Comparison of ENCODE assay signal across 31 mouse cellular contexts in the genomic region with DNA sequence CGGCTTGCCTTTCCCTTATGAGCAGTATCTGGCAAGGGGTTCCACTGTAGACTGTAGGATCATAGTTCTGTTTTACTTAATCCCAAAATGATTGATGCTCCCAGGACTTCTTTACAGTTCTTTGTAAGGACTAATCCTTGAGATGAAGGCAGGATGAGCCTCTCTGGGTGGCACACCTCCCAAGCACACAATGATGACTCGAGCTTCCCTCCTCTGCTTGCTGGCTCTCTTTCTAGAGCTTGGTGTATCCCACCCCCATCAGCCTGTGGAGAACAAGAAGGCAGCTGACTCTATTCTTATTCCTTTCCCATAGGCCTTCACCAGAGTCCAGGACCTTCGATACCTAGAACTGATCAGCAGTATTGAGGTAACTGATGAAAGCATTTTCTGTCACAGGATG. TPM values are rescaled to one million over a fixed set of nuclear protein-coding genes. Genes with fewer than 3 reads are reported as not detected.
DNase-seq lines count a peak whose midpoint lies in the region; ATAC-seq and TF ChIP-seq lines count a peak whose summit lies in the region.
"Had no signal": no experiment of that assay in that cellular context is flagged by ENCODE, and none has a peak within 500 bp of the region (broad histone marks: within the 10 kb centered on the region; RNA-seq: fewer than 3 reads in every experiment).

No protein-coding gene starts in this region.

- peak overlapping the region; percentile 76 for H3K27ac ChIP-seq in heart, postnatal 0 days (ENCODE audit: low read depth)
- H3K27ac ChIP-seq in limb, embryonic 11.5 days (replicated peaks; ENCODE audit: low read depth, low read length): no peak overlapping the region
- no peak overlapping the region for H3K27ac ChIP-seq in limb, embryonic 10.5 days
- no peak overlapping the region for H3K27ac ChIP-seq in intestine, embryonic 16.5 days (ENCODE audit: low read length)
- H3K27ac ChIP-seq: embryonic facial prominence, embryonic 13.5 days; forebrain, embryonic 13.5 days; liver, embryonic 15.5 days had no signal

- DNase-seq in heart, postnatal 0 days (ENCODE audit: low spot score): no peak
- no peak for DNase-seq in heart, adult 11 months
- DNase-seq in limb, embryonic 11.5 days (ENCODE audit: low spot score): no peak
- DNase-seq in limb, embryonic 10.5 days (ENCODE audit: low spot score): no peak
- DNase-seq in 3T3-L1 (ENCODE audit: low read depth, low spot score) (peak; percentile 42), NIH3T3 (ENCODE audit: low read depth) (peak; percentile 41)
- DNase-seq in cerebellum, adult 18-20 months: no peak
- DNase-seq: cerebellum, postnatal 14 days; gastrocnemius, postnatal 10 days; heart, adult 18-20 months; kidney, adult 11 months; kidney, postnatal 10 days; layer of hippocampus, postnatal 36 days; liver; right cerebral cortex, postnatal 14 days; spleen, adult 18-20 months; thymus, postnatal 14 days had no signal

- no peaks in the 10 kb centered on the region for H3K9me3 ChIP-seq in heart, postnatal 0 days (replicated peaks; ENCODE audit: control insufficient read depth, low read length)
- H3K9me3 ChIP-seq in limb, embryonic 11.5 days (ENCODE audit: control insufficient read depth, low read length): no peaks in the 10 kb centered on the region
- no peaks in the 10 kb centered on the region for H3K9me3 ChIP-seq in limb, embryonic 10.5 days (replicated peaks)
- H3K9me3 ChIP-seq in intestine, embryonic 16.5 days (ENCODE audit: control insufficient read depth, low read length): no peaks in the 10 kb centered on the region
- H3K9me3 ChIP-seq: embryonic facial prominence, embryonic 13.5 days; forebrain, embryonic 13.5 days; liver, embryonic 15.5 days had no signal

- no peak for TF ChIP-seq EP300 in heart, postnatal 0 days (IDR thresholded peaks at IDR 0.05; ENCODE audit: low read depth)

- no peak for TF ChIP-seq CTCF in heart, postnatal 0 days (IDR thresholded peaks at IDR 0.05; ENCODE audit: low read depth)

- no peaks in the 10 kb centered on the region for H3K27me3 ChIP-seq in heart, postnatal 0 days (ENCODE audit: control insufficient read depth, insufficient read depth, low read length)
- H3K27me3 ChIP-seq in limb, embryonic 11.5 days (ENCODE audit: control insufficient read depth, insufficient read depth, low read length): no peaks in the 10 kb centered on the region
- no peaks in the 10 kb centered on the region for H3K27me3 ChIP-seq in limb, embryonic 10.5 days (ENCODE audit: low read depth, poor library complexity, severe bottlenecking)
- no peaks in the 10 kb centered on the region for H3K27me3 ChIP-seq in intestine, embryonic 16.5 days (replicated peaks; ENCODE audit: control insufficient read depth, insufficient read depth, low read length)
- H3K27me3 ChIP-seq: embryonic facial prominence, embryonic 13.5 days; forebrain, embryonic 13.5 days; liver, embryonic 15.5 days had no signal

- no peak overlapping the region for H3K9ac ChIP-seq in heart, postnatal 0 days (replicated peaks; ENCODE audit: low read depth, low read length)
- 0 out of 2 replicates have a peak overlapping the region, but pooled peaks have one; percentile 7 for H3K9ac ChIP-seq in limb, embryonic 11.5 days (ENCODE audit: low read length)
- H3K9ac ChIP-seq in intestine, embryonic 16.5 days (ENCODE audit: low read depth, low read length): no peak overlapping the region
- H3K9ac ChIP-seq: embryonic facial prominence, embryonic 13.5 days; forebrain, embryonic 13.5 days; liver, embryonic 15.5 days had no signal

- H3K4me3 ChIP-seq in heart, postnatal 0 days (ENCODE audit: low read depth, low read length): no peak overlapping the region
- no peak overlapping the region for H3K4me3 ChIP-seq in limb, embryonic 11.5 days (ENCODE audit: low read depth, low read length)
- no peak overlapping the region for H3K4me3 ChIP-seq in limb, embryonic 10.5 days
- H3K4me3 ChIP-seq in intestine, embryonic 16.5 days (ENCODE audit: low read length): no peak overlapping the region
- H3K4me3 ChIP-seq: embryonic facial prominence, embryonic 13.5 days; forebrain, embryonic 13.5 days; liver, embryonic 15.5 days had no signal

- peaks cover 8% of the 10 kb centered on the region; the same call in 1 of the 2 replicates for H3K4me1 ChIP-seq in heart, postnatal 0 days (ENCODE audit: control insufficient read depth, insufficient read depth)
- no peaks in the 10 kb centered on the region for H3K4me1 ChIP-seq in limb, embryonic 11.5 days (ENCODE audit: control insufficient read depth, insufficient read depth, low read length)
- H3K4me1 ChIP-seq in limb, embryonic 10.5 days: peaks cover 22% of the 10 kb centered on the region
- H3K4me1 ChIP-seq in intestine, embryonic 16.5 days (ENCODE audit: control insufficient read depth, insufficient read depth, low read length): 0 out of 2 replicates have a peak, but pooled peaks cover 3% of the 10 kb centered on the region

- H3K36me3 ChIP-seq in heart, postnatal 0 days (replicated peaks; ENCODE audit: control insufficient read depth, insufficient read depth, low read length): no peaks in the 10 kb centered on the region
- peaks cover 3% of the 10 kb centered on the region; the same call in 1 of the 2 replicates for H3K36me3 ChIP-seq in limb, embryonic 11.5 days (ENCODE audit: control insufficient read depth, insufficient read depth, low read length)
- H3K36me3 ChIP-seq in limb, embryonic 10.5 days: peaks cover 70% of the 10 kb centered on the region
- H3K36me3 ChIP-seq in intestine, embryonic 16.5 days (ENCODE audit: control insufficient read depth, insufficient read depth, low read length): no peaks in the 10 kb centered on the region
- H3K36me3 ChIP-seq: liver, embryonic 15.5 days had no signal

- no peak overlapping the region for H3K4me2 ChIP-seq in heart, postnatal 0 days (ENCODE audit: low read depth, low read length)
- no peak overlapping the region for H3K4me2 ChIP-seq in limb, embryonic 11.5 days (ENCODE audit: low read depth, severe bottlenecking)
- H3K4me2 ChIP-seq in intestine, embryonic 16.5 days (ENCODE audit: low read depth, low read length): no peak overlapping the region
- H3K4me2 ChIP-seq: embryonic facial prominence, embryonic 13.5 days; forebrain, embryonic 13.5 days; liver, embryonic 15.5 days had no signal

- 80% methylated on average over 3 of the region's 3 CpGs for WGBS in heart, postnatal 0 days
- 88% methylated on average over 3 of the region's 3 CpGs for WGBS in limb, embryonic 11.5 days
- 92% methylated on average over 3 of the region's 3 CpGs for WGBS in limb, embryonic 10.5 days
- WGBS in intestine, embryonic 16.5 days: 79% methylated on average over 3 of the region's 3 CpGs

- ATAC-seq in heart, postnatal 0 days (ENCODE audit: insufficient read depth, low read depth): no peak
- ATAC-seq in limb, embryonic 11.5 days (ENCODE audit: insufficient number of reproducible peaks, low FRiP score, low TSS enrichment, low read depth): no peak
- ATAC-seq in intestine, embryonic 16.5 days: no peak
- ATAC-seq: forebrain, embryonic 13.5 days had no signal

RNA-seq across cellular contexts. Expression of a gene that starts 29.0 kb away (rescaled TPM):
- total RNA-seq in heart, postnatal 0 days (2014; rRNA removed; ENCODE audit: low replicate concordance): 1.3 TPM in 1 of 2 replicates, not detected in the other
- polyA plus RNA-seq in heart, postnatal 0 days (2015; fragmentation: Nextera tagmentation; extraction: Ambion mirVana): 0.04 TPM in 1 of 2 replicates, not detected in the other
- polyA plus RNA-seq in limb, embryonic 11.5 days (2014; fragmentation: Nextera tagmentation; extraction: Ambion mirVana): 0.03 TPM in 1 of 2 replicates, not detected in the other
- 0.24 and 0.31 TPM in 2 replicates for polyA plus RNA-seq in limb, embryonic 10.5 days (2016; fragmentation: Nextera tagmentation; extraction: Ambion mirVana)
- 0.31 TPM in 1 of 2 replicates, not detected in the other for polyA plus RNA-seq in intestine, embryonic 16.5 days (2015; fragmentation: Nextera tagmentation; extraction: Ambion mirVana)
- total RNA-seq: heart, adult 18-20 months had no signal
- polyA plus RNA-seq: heart, embryonic 16.5 days; liver, embryonic 15.5 days; macrophage had no signal

RNA-seq across cellular contexts. Expression of a gene that starts 42.2 kb away (rescaled TPM):
- not detected in 2 replicates for total RNA-seq in heart, postnatal 0 days (2014; rRNA removed; ENCODE audit: low replicate concordance)
- polyA plus RNA-seq in heart, postnatal 0 days (2015; fragmentation: Nextera tagmentation; extraction: Ambion mirVana): not detected in 2 replicates
- not detected in 2 replicates for polyA plus RNA-seq in limb, embryonic 11.5 days (2014; fragmentation: Nextera tagmentation; extraction: Ambion mirVana)
- polyA plus RNA-seq in limb, embryonic 10.5 days (2016; fragmentation: Nextera tagmentation; extraction: Ambion mirVana): not detected in 2 replicates
- polyA plus RNA-seq in intestine, embryonic 16.5 days (2015; fragmentation: Nextera tagmentation; extraction: Ambion mirVana): not detected in 2 replicates
- total RNA-seq: adrenal gland, postnatal 14 days; gastrocnemius, postnatal 10 days; heart, adult 18-20 months; hematopoietic stem cell, adult 5-6 weeks; layer of hippocampus, adult 18-20 months; layer of hippocampus, postnatal 36 days; left cerebral cortex, postnatal 25 days; midbrain, postnatal 0 days had no signal
- polyA plus RNA-seq: embryonic facial prominence, embryonic 13.5 days; forebrain, embryonic 13.5 days; frontal cortex, adult 2 months; heart, embryonic 16.5 days; liver, embryonic 15.5 days; lung, embryonic 16.5 days; macrophage; midbrain, postnatal 0 days; neural tube, embryonic 14.5 days had no signal

RNA-seq across cellular contexts. Expression of a gene that starts 49.3 kb away (rescaled TPM):
- total RNA-seq in heart, postnatal 0 days (2014; rRNA removed; ENCODE audit: low replicate concordance): 17.8 and 25.8 TPM in 2 replicates
- 13.3 and 13.5 TPM in 2 replicates for polyA plus RNA-seq in heart, postnatal 0 days (2015; fragmentation: Nextera tagmentation; extraction: Ambion mirVana)
- polyA plus RNA-seq in limb, embryonic 11.5 days (2014; fragmentation: Nextera tagmentation; extraction: Ambion mirVana): 29.4 and 32.8 TPM in 2 replicates
- polyA plus RNA-seq in limb, embryonic 10.5 days (2016; fragmentation: Nextera tagmentation; extraction: Ambion mirVana): 28.0 and 34.2 TPM in 2 replicates
- polyA plus RNA-seq in intestine, embryonic 16.5 days (2015; fragmentation: Nextera tagmentation; extraction: Ambion mirVana): 13.0 and 13.1 TPM in 2 replicates

RNA-seq across cellular contexts. Expression of a gene that starts 49.4 kb away (rescaled TPM):
- total RNA-seq in heart, postnatal 0 days (2014; rRNA removed; ENCODE audit: low replicate concordance): 1.2 and 1.5 TPM in 2 replicates
- 3.4 and 4.8 TPM in 2 replicates for polyA plus RNA-seq in heart, postnatal 0 days (2015; fragmentation: Nextera tagmentation; extraction: Ambion mirVana)
- polyA plus RNA-seq in limb, embryonic 11.5 days (2014; fragmentation: Nextera tagmentation; extraction: Ambion mirVana): 32.5 and 34.6 TPM in 2 replicates
- 35.3 and 37.8 TPM in 2 replicates for polyA plus RNA-seq in limb, embryonic 10.5 days (2016; fragmentation: Nextera tagmentation; extraction: Ambion mirVana)
- polyA plus RNA-seq in intestine, embryonic 16.5 days (2015; fragmentation: Nextera tagmentation; extraction: Ambion mirVana): 10.0 and 12.2 TPM in 2 replicates

Comparison
In these comparisons a context has a peak if more than half of its experiments do, and no peak if none do; other contexts are left out.
1. DNase-seq: peak in 3T3-L1 (single experiment) and NIH3T3 (single experiment); none in heart, postnatal 0 days (single experiment), heart, adult 11 months (single experiment), limb, embryonic 11.5 days (single experiment), limb, embryonic 10.5 days (single experiment) and cerebellum, adult 18-20 months (0 of 2).